Mouse (Mus musculus) retina, postnatal 7 days (tissue): Measurements from ENCODE around the gene Olfr195.
"Not testable (repeated sequence)": the region's sequence is repeated elsewhere in the genome, so short reads cannot be mapped to it uniquely, and the experiment has no call there.

ENCODE experiments used
- DNase-seq: peaks from one replicate; pipeline ENCODE4 v3.0.0-alpha.2; 2012; ENCODE audit warnings: low read depth, low spot score

Gene Olfr195

GRCm38 (mm10) chr16:59146746-59147145, at the start of gene Olfr195:
Gene Olfr195 (plus strand): TSS chr16:59147046.
- DNase-seq = no peak

DNA sequence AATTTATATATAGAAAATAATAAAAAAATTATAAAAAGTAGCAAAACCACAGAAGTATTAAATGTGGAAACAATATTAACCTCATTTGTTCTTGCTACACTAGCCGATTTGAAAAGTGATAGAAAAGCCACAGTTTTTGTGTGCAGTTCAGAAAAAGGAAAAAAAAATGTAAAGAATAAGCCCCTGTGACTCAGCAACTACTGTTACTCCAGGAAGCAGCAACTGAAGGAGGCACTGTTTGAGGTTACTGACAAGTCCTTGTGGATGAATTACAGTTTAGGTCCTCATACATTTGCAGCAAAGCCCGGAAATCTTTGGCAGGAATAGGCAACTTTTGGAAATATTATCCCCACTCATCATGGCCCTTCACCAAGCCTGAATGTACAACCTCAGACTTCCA, 41.5 kb upstream of the Olfr195 start:
- no peak for DNase-seq

GRCm38 (mm10) chr16:59108522-59108921, 38.3 kb upstream of the Olfr195 start:
- DNase-seq = not testable (repeated sequence)

DNA sequence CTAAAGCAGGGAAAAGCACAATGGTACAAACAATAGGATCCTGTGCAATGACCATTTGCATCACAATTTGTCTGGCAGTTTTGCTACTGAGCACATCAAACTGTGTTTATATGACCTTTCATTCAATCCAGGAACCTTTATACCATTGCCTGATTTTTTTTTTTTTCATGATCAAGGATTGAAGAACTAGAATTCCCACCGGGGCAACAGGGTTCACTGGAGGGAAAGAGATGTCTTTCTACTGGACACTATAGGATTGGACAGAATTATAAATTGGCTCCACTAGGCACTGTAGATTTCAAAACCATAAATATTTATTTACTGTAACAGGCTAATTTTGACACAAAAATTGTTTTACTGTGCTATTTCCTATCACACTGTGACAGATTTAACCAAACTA, 35.1 kb upstream of the Olfr195 start, which contains the start of gene Olfr193:
Gene Olfr193 (minus strand): TSS at position 101 of the 400 bp plus-strand sequence.
- DNase-seq = no peak

DNA sequence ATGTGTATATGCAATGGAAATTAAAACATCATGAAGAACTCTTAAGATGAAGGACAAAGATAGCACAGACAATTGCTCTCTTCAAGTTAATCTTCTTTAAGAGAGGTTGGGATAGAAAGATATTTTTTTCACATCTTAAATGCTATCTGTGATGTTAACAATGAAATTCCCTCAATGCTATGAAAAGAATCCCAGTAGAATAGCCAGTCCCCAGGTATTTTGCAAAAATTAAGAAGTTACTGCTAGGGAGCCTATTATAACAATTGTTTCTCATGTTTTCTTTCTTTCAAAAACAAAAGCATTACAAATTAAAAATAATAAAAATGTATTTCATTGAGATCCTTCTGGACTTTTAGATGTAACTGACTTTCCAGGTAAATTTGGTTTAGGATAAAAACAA, 25.9 kb upstream of the Olfr195 start, which contains the start of gene Olfr194:
Gene Olfr194 (minus strand): TSS at position 101 of the 400 bp plus-strand sequence.
- no peak for DNase-seq

DNA sequence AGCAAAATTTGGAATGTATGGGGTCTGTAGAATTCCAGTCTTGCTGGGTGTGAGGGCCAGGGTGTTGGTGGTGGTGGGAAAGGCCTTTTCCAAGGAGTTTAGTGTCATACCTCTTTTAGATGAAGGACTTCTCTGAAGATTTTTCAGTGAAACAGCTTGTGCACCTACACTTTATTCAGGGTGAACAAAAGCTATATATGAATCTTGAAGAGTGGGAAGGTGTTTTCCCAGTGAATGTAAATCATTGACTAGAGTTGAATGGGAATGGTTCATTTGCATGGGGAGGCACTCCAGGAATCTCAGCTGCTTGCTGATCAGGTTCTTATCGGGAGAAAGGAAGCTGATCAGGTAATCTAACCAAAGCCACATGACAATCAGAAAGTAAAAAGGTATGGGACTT, 16.1 kb upstream of the Olfr195 start:
- no peak for DNase-seq

DNA sequence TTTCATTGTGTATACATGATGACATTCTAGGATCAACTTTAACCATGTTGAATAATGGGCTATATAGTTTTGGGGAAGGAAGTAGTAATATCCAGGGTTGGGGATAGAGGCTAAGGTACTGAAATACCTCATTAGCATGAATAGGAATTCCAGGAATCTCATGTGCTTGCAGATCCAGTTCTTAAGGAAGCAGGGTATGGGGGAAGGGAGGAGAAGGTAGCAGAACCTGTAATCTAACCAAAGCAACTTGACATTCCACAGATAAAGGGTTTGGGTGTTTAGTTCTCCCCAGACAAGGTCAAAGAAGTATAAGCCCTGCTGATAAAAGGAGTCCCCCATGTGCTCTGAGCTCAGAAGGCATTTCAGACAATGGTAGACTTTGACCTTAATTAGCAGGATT, 5.7 kb upstream of the Olfr195 start:
- no peak for DNase-seq

DNA sequence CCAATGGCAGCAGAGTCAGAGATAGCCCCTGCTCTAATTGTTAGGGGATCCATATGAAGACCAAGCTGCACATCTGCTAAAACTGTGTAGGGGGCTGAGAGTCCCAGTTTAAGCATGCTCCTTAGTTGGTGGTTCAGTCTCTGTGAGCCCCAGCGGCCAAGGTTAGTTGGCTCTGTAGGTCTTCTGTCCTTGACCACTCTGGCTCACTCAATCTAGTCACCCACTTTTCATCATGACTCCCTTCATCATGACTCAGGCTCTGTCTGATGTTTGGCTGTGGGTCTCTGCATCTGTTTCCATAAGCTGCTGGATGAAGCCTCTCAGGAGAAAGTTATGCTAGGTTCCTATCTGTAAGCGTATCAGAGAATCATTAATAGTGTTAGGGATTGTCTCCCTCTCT, 5.2 kb downstream of the Olfr195 start:
- no peak for DNase-seq

- no peak for DNase-seq
Observed at GRCm38 (mm10) chr16:59170354-59170753, 23.5 kb downstream of the Olfr195 start, which contains the start of gene Olfr196. Gene Olfr196 (minus strand): TSS chr16:59170454.
